Mouse (Mus musculus) heart, embryonic 10.5 days (tissue): ENCODE data around the gene Gm42688. TPM values are rescaled to one million over a fixed set of nuclear protein-coding genes. Genes with fewer than 3 reads are reported as not detected.

Source experiments
- DNase-seq: peaks from one replicate; pipeline ENCODE4 v3.0.0-alpha.2; 2017; ENCODE audit warnings: low spot score
- H3K27ac ChIP-seq: fragments of 300-500 bp; sonication (generic); 2 replicates; pipeline ENCODE4 v1.5.1; 2016; ENCODE audit warnings: mild to moderate bottlenecking
- H3K27me3 ChIP-seq: fragments of 300-500 bp; sonication (generic); 2 replicates; pipeline ENCODE4 v1.6.1; 2016; ENCODE audit warnings: mild to moderate bottlenecking; ENCODE audit not compliant: poor library complexity, insufficient read depth, severe bottlenecking
- H3K36me3 ChIP-seq: fragments of 300-500 bp; sonication (generic); 2 replicates; pipeline ENCODE4 v1.6.1; 2016; ENCODE audit warnings: mild to moderate bottlenecking, moderate library complexity
- H3K4me1 ChIP-seq: fragments of 300-500 bp; sonication (generic); 2 replicates; pipeline ENCODE4 v1.6.1; 2016; ENCODE audit warnings: mild to moderate bottlenecking
- H3K4me3 ChIP-seq: fragments of 300-500 bp; sonication (generic); 2 replicates; pipeline ENCODE4 v1.5.1; 2016; ENCODE audit warnings: mild to moderate bottlenecking, moderate library complexity
- H3K9me3 ChIP-seq: fragments of 300-500 bp; sonication (generic); 2 replicates; pipeline ENCODE4 v1.6.1; 2016; ENCODE audit warnings: mild to moderate bottlenecking, moderate library complexity
- WGBS: fragments of 180-500 bp; shearing (Covaris S2); methylation state at CpG from one replicate; pipeline ENCODE4 v1.1.7; 2016; 5-methylcytosine and 5-hydroxymethylcytosine counted together
- polyA plus RNA-seq: library from polyadenylated mRNA; unstranded; fragments of >200 nt; fragmentation: Nextera tagmentation; extraction: Ambion mirVana; gene quantifications from 2 replicates; pipeline ENCODE4 v1.2.1, GENCODE M21; 2016

The Gm42688 gene
- polyA plus RNA-seq, 1 experiment from 2014 or later: 2.0 TPM

- no peaks in the 10 kb centered on the region for H3K27me3 ChIP-seq
- WGBS: 3% methylated on average over 46 of the region's 48 CpGs
- no peaks in the 10 kb centered on the region for H3K9me3 ChIP-seq
- H3K27ac ChIP-seq: peak overlapping the region; percentile 89
- H3K36me3 ChIP-seq: peaks cover 32% of the 10 kb centered on the region
- peaks cover 44% of the 10 kb centered on the region for H3K4me1 ChIP-seq
- no peak for DNase-seq
- H3K4me3 ChIP-seq: peak overlapping the region; percentile 92
These were observed 14.4 kb downstream of the Gm42688 start for GRCm38 (mm10) chr6:83115682-83116372.

- peaks cover 43% of the 10 kb centered on the region for H3K4me1 ChIP-seq
These were observed 15.2 kb downstream of the Gm42688 start for GRCm38 (mm10) chr6:83116373-83117164.

GRCm38 (mm10) chr6:83117165-83117438 lies 15.7 kb downstream of the Gm42688 start:
- WGBS: 81% methylated on average over 4 of the region's 4 CpGs
- Histone ChIP-seq H3K4me1 (peaks cover 45% of the 10 kb centered on the region), H3K9me3 (no peaks in the 10 kb centered on the region)

More at GRCm38 (mm10) chr6:83116373-83117164, 15.2 kb downstream of the Gm42688 start:
- peak overlapping the region; percentile 92 for H3K4me3 ChIP-seq
- DNase-seq: no peak
- peaks cover 30% of the 10 kb centered on the region for H3K36me3 ChIP-seq
- WGBS: 76% methylated on average over 11 of the region's 11 CpGs
- H3K27ac ChIP-seq: peak overlapping the region; percentile 89
- no peaks in the 10 kb centered on the region for H3K9me3 ChIP-seq
- no peaks in the 10 kb centered on the region for H3K27me3 ChIP-seq

DNA sequence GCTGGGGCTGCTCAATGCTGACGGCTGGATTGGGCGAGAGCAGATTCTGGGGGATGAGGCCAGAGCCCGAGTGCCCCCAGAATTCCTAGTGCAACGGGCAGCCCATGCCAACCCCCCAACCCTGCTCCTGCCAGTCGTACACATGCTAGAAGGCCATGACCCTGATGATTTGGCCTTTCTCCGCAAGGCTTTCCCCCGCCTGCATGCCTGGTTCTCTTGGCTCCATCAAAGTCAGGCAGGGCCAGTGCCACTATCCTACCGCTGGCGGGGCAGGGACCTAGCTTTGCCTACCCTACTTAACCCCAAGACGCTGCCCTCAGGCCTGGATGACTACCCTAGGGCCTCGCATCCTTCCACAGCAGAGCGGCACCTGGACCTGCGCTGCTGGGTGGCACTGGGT lies 16.2 kb downstream of the Gm42688 start:
- 92% methylated on average over 13 of the region's 13 CpGs for WGBS
- Histone ChIP-seq H3K36me3 (peaks cover 30% of the 10 kb centered on the region), H3K9me3 (no peaks in the 10 kb centered on the region), H3K27ac (no peak overlapping the region), H3K27me3 (no peaks in the 10 kb centered on the region), H3K4me3 (no peak overlapping the region), H3K4me1 (peaks cover 50% of the 10 kb centered on the region)
- no peak for DNase-seq

More at GRCm38 (mm10) chr6:83117165-83117438, 15.7 kb downstream of the Gm42688 start:
- no peak overlapping the region for H3K27ac ChIP-seq
- 0 out of 2 replicates have a peak overlapping the region, but pooled peaks have one; percentile 92 for H3K4me3 ChIP-seq
- DNase-seq: no peak
- H3K36me3 ChIP-seq: peaks cover 30% of the 10 kb centered on the region
- H3K27me3 ChIP-seq: no peaks in the 10 kb centered on the region

- 88% methylated on average over 11 of the region's 11 CpGs for WGBS
- peaks cover 56% of the 10 kb centered on the region for H3K4me1 ChIP-seq
- no peak for DNase-seq
- no peak overlapping the region for H3K27ac ChIP-seq
- H3K27me3 ChIP-seq: no peaks in the 10 kb centered on the region
- H3K36me3 ChIP-seq: peaks cover 30% of the 10 kb centered on the region
- H3K9me3 ChIP-seq: no peaks in the 10 kb centered on the region
- H3K4me3 ChIP-seq: no peak overlapping the region
These were observed 17.0 kb downstream of the Gm42688 start for GRCm38 (mm10) chr6:83118369-83118768.

DNA sequence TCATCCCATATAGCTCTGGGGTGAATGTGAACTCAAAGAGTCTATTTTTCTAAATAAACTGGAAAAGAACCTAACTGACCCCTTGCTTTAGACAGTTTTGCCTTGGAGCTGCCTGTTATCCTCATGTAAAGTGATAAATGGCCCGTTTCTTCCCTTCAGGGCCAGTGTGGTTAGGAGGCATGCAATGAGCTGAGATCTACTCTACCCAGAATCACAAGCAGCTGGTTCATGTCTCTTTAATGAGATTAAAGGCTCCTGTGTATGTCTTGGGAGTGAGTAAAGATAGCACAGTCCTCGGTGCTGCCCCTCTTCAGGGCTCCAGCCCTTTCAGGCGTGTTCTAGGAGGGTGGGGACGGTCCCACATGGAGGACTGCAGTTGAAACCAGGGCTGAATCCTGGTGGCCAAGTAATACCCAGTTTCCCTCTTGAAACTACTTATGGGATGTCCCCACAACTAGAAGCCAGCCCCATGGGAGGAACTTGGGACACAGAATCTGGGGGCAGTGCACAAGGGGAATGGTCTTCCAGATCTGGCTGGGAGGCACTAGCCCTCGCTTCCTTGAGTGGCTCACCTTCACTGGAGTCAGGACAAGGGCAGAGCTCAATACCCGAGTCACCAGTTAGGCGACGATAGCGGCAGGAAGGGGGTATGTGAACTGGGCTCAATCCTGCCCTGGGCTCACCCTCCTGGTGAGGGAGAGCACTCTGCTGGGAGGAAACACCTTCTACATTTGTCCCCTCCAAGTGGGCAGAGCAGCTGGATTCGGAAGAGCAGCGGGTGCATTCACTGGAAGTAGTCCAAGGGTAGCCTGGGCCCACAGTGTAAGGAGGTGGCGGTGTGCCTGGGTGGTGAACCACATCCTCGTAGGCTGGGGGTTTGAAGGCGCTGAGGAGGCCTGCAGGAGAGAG lies 17.7 kb downstream of the Gm42688 start:
- Histone ChIP-seq H3K36me3 (peaks cover 30% of the 10 kb centered on the region), H3K4me1 (peaks cover 62% of the 10 kb centered on the region), H3K27me3 (no peaks in the 10 kb centered on the region), H3K27ac (peak overlapping the region; percentile 98; the same call in 1 of the 2 replicates), H3K4me3 (no peak overlapping the region), H3K9me3 (no peaks in the 10 kb centered on the region)
- 84% methylated on average over 14 of the region's 14 CpGs for WGBS
- no peak for DNase-seq

DNA sequence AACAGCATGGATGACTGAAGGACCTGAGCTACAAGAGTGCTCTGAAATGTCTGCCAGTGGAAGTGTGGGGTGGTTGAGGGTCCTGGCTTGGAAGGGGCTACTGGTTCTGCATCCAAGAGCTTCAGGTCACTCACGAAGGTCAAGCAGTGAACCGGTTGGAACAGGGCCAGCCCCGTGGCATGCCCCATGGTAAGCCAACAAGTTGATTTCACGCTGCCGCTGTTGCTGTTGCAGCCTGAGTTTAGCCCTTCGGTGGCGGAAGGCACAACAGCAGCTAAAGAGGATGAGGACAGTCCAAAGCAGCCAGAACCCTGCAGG lies 18.3 kb downstream of the Gm42688 start:
- H3K4me3 ChIP-seq: peak overlapping the region; percentile 91; the same call in 1 of the 2 replicates
- WGBS: 81% methylated on average over 7 of the region's 7 CpGs
- no peaks in the 10 kb centered on the region for H3K27me3 ChIP-seq
- no peak for DNase-seq
- H3K4me1 ChIP-seq: peaks cover 63% of the 10 kb centered on the region
- H3K36me3 ChIP-seq: peaks cover 30% of the 10 kb centered on the region
- peak overlapping the region; percentile 98 for H3K27ac ChIP-seq
- H3K9me3 ChIP-seq: no peaks in the 10 kb centered on the region

DNA sequence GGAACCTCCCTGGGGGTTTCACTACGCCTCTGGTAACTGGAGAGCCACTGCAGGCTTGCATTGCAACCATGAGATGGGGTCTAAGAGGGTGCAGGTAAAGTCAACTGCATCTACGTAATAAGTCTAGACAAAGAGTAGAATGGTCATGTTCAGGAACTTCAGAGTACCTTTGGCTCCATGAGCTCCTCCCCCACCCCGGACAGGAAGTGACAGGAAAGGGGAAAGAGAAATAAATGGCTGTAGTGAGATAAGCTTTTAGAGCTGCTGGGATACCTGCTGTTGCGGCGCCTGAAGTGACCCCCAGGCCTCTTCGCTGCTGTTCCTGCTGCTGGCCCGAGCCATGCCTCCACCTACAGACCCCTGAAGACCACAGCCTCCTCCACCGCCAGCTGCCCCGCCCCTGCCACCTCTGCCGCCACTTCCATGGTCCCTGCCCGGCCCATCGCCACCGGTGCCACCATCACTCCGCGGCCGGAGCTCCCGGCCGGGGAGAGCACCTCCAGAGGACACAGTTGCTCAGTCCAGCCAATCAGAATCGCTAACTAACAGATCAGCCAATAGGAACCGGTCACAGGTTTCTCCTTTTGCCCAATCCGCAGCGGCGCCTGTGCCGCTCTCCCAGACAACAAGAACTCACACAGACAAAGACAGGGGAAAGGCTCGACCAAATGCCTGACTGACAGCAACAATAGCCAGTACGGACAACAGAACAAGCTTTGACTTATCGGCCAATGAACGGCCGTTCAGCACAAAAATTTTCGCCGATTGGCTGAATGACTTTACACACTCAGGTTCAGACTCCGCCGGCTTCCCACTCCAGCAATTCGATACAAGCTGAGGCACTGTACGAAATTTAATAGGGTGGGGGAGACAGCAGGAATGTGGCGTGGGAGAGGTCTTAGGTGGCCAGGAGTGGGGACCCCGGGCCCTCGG lies 19.8 kb downstream of the Gm42688 start, which contains the start of gene Wbp1:
TSS of gene Wbp1 (minus strand) at position 630 of the 933 bp plus-strand sequence.
- Histone ChIP-seq H3K36me3 (peaks cover 30% of the 10 kb centered on the region), H3K27ac (peak within 1 kb of the TSS; percentile 98), H3K4me3 (peak within 1 kb of the TSS; percentile 91), H3K4me1 (peaks cover 62% of the 10 kb centered on the region), H3K27me3 (no peaks in the 10 kb centered on the region), H3K9me3 (no peaks in the 10 kb centered on the region)
- under 1% methylated on average over 38 of the region's 38 CpGs for WGBS
- DNase-seq: peak; percentile 100

- DNase-seq: no peak
- WGBS: 1% methylated on average over 47 of the region's 52 CpGs
- H3K4me1 ChIP-seq: peaks cover 53% of the 10 kb centered on the region
These were observed 20.7 kb downstream of the Gm42688 start for GRCm38 (mm10) chr6:83121863-83122710.

DNA sequence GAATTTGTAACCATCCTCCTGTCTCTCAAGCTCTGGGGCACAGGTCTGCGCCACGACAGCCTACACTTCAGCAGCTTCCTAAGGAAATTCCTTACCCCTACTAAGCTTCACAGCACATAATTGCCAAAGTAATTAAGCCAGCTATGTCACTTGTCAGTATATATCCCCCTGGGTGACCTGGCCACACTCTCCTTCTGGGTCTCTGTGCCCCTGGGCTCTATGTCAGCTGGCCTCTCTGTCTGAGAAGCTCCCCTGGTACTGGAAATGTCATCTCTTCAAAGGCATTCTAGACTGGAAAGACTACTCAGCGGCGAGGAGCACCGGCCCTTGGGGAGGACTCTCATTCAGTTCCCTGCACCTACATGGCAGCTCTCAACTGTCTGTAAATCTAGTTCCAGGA lies 21.5 kb downstream of the Gm42688 start:
- peaks cover 18% of the 10 kb centered on the region for H3K36me3 ChIP-seq
- no peak for DNase-seq
- peaks cover 50% of the 10 kb centered on the region for H3K4me1 ChIP-seq
- H3K27ac ChIP-seq: no peak overlapping the region
- no peaks in the 10 kb centered on the region for H3K9me3 ChIP-seq
- 88% methylated on average over 5 of the region's 5 CpGs for WGBS
- H3K4me3 ChIP-seq: peak overlapping the region; percentile 91; the same call in 1 of the 2 replicates
- no peaks in the 10 kb centered on the region for H3K27me3 ChIP-seq

More at GRCm38 (mm10) chr6:83121863-83122710, 20.7 kb downstream of the Gm42688 start:
- Histone ChIP-seq H3K9me3 (no peaks in the 10 kb centered on the region), H3K36me3 (peaks cover 26% of the 10 kb centered on the region), H3K27me3 (no peaks in the 10 kb centered on the region), H3K27ac (peak overlapping the region; percentile 98), H3K4me3 (peak overlapping the region; percentile 91)

DNA sequence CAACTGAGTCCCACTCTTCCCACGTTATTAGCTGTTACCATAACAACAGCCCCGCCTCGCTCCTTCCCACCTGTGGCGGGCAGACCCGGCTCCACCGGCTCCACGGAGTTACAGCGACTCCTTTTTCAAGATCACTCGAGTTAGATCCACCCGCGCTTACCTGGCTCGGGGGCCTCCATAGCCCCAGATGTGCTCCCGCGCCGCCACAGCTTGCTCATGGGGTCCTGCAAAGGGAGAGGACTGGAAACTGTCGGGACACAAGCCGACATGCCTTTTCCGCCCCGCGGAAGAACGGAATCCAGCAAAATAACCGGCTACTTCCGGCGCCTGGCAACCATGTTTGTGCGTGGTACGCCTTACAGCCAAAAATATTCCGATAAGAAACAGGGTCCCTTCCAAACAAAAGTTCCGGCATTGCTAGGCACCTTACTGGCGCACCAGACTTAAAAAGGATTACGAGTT lies 23.5 kb downstream of the Gm42688 start:
- Histone ChIP-seq H3K27me3 (no peaks in the 10 kb centered on the region), H3K27ac (peak overlapping the region; percentile 90), H3K4me3 (peak overlapping the region; percentile 78), H3K36me3 (no peaks in the 10 kb centered on the region), H3K4me1 (peaks cover 42% of the 10 kb centered on the region), H3K9me3 (no peaks in the 10 kb centered on the region)
- DNase-seq: peak; percentile 95
- whole genome bisulfite sequencing: under 1% methylated on average over 30 of the region's 30 CpGs
